Mouse (Mus musculus): ENCODE results near the gene Mt2.

- TF ChIP-seq CTCF (IDR thresholded peaks at IDR 0.05; ENCODE audit: borderline replicate concordance, insufficient read depth, low read length), result no peak
- TF ChIP-seq POLR2A (IDR thresholded peaks at IDR 0.05; ENCODE audit: low read depth, low read length), result no peak
These were observed 35.5 kb upstream of the Mt2 start, which contains the start of gene Mt4 for GRCm38 (mm10) chr8:94136933-94137332.

Data from embryonic fibroblast, embryonic 13.5 days (primary cell).